Mouse (Mus musculus) cerebellum, adult 2 months (tissue): ENCODE measurements at regions not wholly inside any gene's neighbourhood (a gene's known extent, or its start where the extent isn't known, plus 50 kb on each side); places are given as distances from the start of the nearest gene placed in this dataset.

Source experiments
- DNase-seq, 2 experiments: peaks; one replicate each; pipeline ENCODE4 v3.0.0; 2021
- H3K27ac ChIP-seq: fragments of 200-500 bp; 2 replicates; pipeline ENCODE4 v1.5.1; 2012; ENCODE audit warnings: low read length, control low read depth, inconsistent platforms; ENCODE audit not compliant: insufficient read depth
- H3K27me3 ChIP-seq: fragments of 200-500 bp; 2 replicates; pipeline ENCODE4 v1.6.1; 2012; ENCODE audit warnings: inconsistent platforms, mild to moderate bottlenecking, low read length, moderate library complexity; ENCODE audit not compliant: control insufficient read depth, insufficient read depth
- H3K4me1 ChIP-seq: fragments of 200-500 bp; 2 replicates; pipeline ENCODE4 v1.6.1; 2011; ENCODE audit warnings: low read length; ENCODE audit not compliant: control insufficient read depth, insufficient read depth
- H3K4me3 ChIP-seq: fragments of 200-500 bp; replicated peaks from 2 replicates; pipeline ENCODE3; 2011; ENCODE audit warnings: mild to moderate bottlenecking, low read depth, low read length, control low read depth; ENCODE audit not compliant: insufficient read depth
- CTCF ChIP-seq: fragments of 200-500 bp; IDR thresholded peaks from 2 replicates; pipeline ENCODE4 v1.5.1; 2011; ENCODE audit warnings: low read depth, mild to moderate bottlenecking, control low read depth, low read length, moderate library complexity, borderline replicate concordance; ENCODE audit not compliant: insufficient read depth
- POLR2A ChIP-seq: fragments of 200-500 bp; IDR thresholded peaks from 2 replicates; pipeline ENCODE4 v1.6.1; 2011; ENCODE audit warnings: low read length, control low read depth, borderline replicate concordance; ENCODE audit not compliant: insufficient read depth
- WGBS: fragments of 180-500 bp; shearing (Covaris S2); methylation state at CpG from one replicate; pipeline ENCODE4 v1.1.7; 2018; 5-methylcytosine and 5-hydroxymethylcytosine counted together

GRCm38 (mm10) chr15:9839681-9840080 is 91.0 kb upstream of the Spef2 start:
- TF ChIP-seq POLR2A (no peak), CTCF (no peak)

DNA sequence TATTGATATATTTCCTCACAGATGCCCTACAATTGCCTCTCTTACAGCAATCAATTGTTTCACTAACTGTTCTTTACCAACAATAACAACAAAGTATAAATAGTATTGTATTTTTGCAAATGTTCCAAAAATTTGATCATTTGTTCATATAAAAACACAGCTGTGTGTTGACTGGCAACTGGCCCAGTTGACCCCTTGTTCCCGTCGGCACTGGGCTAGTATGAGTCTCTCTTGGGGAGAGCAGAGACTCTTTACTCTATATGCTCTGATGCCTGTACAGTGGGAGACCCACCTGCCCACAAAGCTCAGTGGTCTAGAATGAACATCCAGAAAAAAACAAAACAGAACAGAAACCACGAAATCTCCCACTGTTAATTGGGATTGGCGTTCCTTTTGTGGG is 86.4 kb upstream of the Spef2 start:
- Histone ChIP-seq H3K4me1 (no peaks in the 10 kb centered on the region), H3K27ac (no peak overlapping the region), H3K27me3 (no peaks in the 10 kb centered on the region), H3K4me3 (no peak overlapping the region)
- WGBS, result 37% methylated on average over 4 of the region's 4 CpGs
- TF ChIP-seq CTCF (no peak), POLR2A (no peak)
- DNase-seq, result peak in 1 of 2 experiments; percentile 1

More at GRCm38 (mm10) chr15:9839681-9840080, 91.0 kb upstream of the Spef2 start:
- no peak for DNase-seq
- H3K27ac ChIP-seq, result no peak overlapping the region
- 91% methylated on average over 7 of the region's 7 CpGs for WGBS
- H3K4me3 ChIP-seq, result no peak overlapping the region
- no peaks in the 10 kb centered on the region for H3K27me3 ChIP-seq
- no peaks in the 10 kb centered on the region for H3K4me1 ChIP-seq

DNA sequence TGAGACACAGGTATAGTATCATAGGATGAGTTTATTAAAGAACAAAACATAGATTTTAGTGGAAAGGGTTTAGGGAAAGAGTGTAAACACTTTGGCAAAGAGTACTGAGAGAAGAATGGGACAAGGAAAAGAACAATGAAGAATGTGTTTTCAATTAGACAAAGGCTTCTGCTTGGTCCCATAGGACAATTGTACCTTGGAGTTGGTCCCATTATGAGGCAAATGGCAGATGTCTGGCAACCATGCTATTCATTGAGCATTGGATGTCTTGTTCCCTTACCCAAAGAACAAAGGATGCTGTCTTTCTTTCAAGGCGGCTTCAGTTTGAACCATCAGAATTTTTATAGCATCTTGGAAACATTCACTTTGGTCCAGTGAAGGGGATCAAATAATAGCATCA is 55.8 kb upstream of the Spef2 start:
- no peak overlapping the region for H3K4me3 ChIP-seq
- WGBS, result 14% methylated on average over 1 of the region's 1 CpGs
- no peak for TF ChIP-seq CTCF
- no peak for TF ChIP-seq POLR2A
- H3K27ac ChIP-seq, result no peak overlapping the region
- H3K4me1 ChIP-seq, result no peaks in the 10 kb centered on the region
- no peaks in the 10 kb centered on the region for H3K27me3 ChIP-seq
- peak in 1 of 2 experiments; percentile 6 for DNase-seq
